Mouse (Mus musculus): ENCODE results near the gene Wfdc9.
"Not testable (repeated sequence)": the region's sequence is repeated elsewhere in the genome, so short reads cannot be mapped to it uniquely, and the experiment has no call there.

Wfdc9 gene

DNA sequence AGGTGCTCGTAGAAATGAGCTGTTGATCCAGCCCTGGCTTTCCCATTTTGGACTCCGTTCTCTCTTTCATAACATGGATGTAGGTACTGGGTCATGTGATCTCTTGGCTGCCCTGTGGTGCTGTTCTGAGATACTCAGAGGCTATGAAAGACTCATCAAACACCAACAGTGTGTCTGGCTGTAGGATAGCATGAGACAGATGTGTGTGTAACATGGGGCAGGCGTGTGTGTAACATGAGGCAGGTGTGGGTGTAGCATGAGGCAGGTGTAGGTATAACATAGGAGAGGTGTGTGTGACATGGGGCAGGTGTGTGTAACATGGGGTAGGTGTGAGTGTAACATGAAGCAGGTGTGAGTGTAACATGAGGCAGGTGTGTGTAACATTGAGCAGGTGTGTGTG is 41.0 kb downstream of the Wfdc9 start:
- no peak for DNase-seq

DNA sequence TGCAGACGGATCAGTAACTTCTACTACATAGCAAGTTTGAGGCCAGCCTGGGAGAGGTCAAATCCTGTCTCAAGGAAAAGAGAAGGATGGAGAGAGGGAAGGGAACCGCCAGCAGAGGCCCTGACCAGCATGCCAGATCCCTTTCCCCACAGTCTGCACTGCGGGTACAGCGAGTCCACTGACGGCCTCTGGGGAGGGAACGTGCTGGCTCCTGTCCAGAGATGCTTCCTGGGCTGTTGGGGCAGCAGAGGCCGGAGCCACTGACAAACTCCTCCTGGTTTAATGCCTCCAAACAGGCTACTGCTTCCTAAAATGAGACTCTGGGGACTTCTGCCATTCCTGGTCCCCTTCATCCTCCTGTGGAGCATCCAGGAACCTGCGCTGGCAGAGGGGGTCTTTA is 42.9 kb downstream of the Wfdc9 start, which contains the start of the genes Wfdc6b and Wfdc8:
TSS of gene Wfdc6b (plus strand) at position 52 of the 400 bp plus-strand sequence.
TSS of gene Wfdc8 (minus strand) at position 156 of the 400 bp plus-strand sequence.
- not testable (repeated sequence) for DNase-seq

GRCm38 (mm10) chr2:164608781-164609180 is 47.6 kb downstream of the Wfdc9 start:
- no peak for DNase-seq

GRCm38 (mm10) chr2:164604411-164604810 is 52.0 kb downstream of the Wfdc9 start:
- no peak for DNase-seq

- DNase-seq, result no peak
Observed at GRCm38 (mm10) chr2:164603482-164603881, 52.9 kb downstream of the Wfdc9 start.

DNA sequence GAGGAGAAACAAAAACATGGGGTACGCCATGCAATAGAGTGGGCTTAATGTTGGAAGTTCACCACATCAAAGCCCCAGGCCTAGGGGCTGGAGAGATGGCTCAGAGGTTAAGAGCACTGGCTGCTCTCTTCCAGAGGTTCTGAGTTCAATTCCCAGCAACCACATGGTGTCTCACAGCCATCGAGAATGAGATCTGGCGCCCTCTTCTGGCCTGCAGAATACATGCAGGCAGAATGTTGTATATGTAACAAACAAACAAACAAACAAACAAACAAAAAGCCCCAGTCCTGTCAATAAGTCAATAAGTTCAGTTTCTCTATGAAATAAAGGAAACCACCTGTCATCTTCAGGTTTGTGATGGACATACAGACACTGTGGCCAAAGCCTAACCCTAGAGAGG is 56.2 kb downstream of the Wfdc9 start:
- no peak for DNase-seq

Data from retina, postnatal 1 day (tissue).